Mouse (Mus musculus): ENCODE data around the gene Tiparp. TPM values are rescaled to one million over a fixed set of nuclear protein-coding genes. Genes with fewer than 3 reads are reported as not detected.
A peak's percentile ranks its signal among the peaks of the same experiment; 100 is the strongest.

Tiparp gene
- polyA plus RNA-seq, 1 experiment from 2014 or later, result 42.3 TPM

DNA sequence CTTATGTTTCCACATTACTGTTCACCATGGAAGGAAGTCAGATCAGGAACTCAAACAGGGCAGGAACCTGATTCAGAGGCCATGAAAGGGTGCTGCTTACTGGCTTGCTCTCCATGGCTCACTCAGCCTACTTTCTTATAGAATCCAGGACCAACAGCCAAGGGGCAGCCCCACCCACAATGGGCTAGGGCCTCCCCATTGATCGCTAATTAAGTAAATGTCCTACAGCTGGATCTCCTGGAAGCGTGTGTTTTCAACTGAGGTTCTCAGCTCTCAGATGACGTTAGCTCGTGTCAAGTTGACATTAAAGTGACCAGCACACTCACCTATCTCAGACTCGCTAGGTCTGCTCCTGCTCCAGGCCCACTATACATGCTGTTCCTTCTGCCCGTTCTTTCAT, 38.6 kb upstream of the Tiparp start:
- Histone ChIP-seq H3K4me1 (ENCODE audit: control insufficient read depth, insufficient read depth, low read length) (no peaks in the 10 kb centered on the region), H3K9me3 (ENCODE audit: control insufficient read depth, low read depth, low read length) (no peaks in the 10 kb centered on the region), H3K9ac (replicated peaks; ENCODE audit: low read depth, low read length) (no peak overlapping the region), H3K27ac (ENCODE audit: low read length) (no peak overlapping the region), H3K4me3 (ENCODE audit: low read depth, low read length) (no peak overlapping the region), H3K36me3 (ENCODE audit: control insufficient read depth, insufficient read depth, low read length) (no peaks in the 10 kb centered on the region), H3K27me3 (ENCODE audit: control insufficient read depth, insufficient read depth, low read length) (no peaks in the 10 kb centered on the region), H3K4me2 (replicated peaks; ENCODE audit: low read depth, low read length) (no peak overlapping the region)
- 87% methylated on average over 6 of the region's 6 CpGs for WGBS
- ATAC-seq (ENCODE audit: insufficient number of reproducible peaks, insufficient read depth, low FRiP score, low read depth), result no peak

DNA sequence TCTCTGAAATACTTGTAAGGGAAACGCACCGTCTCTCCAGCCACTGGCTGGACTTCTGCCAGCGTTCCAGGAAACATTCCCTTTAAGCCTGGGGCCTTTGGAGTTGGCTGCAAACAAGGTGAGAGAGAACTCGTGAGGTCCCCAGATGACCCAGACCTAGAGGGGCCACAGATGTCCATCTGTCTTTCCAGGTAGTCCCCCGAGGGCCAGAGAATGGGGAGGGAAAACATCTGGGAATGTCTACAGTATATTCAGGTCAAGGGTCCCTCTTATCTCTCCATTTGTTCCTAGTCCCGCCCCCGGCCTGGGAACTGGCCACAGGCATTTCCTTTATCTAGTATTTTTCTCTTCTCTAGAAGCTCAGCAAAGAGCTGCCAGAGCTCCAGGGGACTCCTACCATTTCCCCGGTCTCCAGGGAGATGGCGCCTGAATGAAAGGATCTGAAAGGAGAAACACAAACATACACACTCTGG, 33.9 kb upstream of the Tiparp start:
- WGBS, result 22% methylated on average over 9 of the region's 9 CpGs
- no peaks in the 10 kb centered on the region for H3K4me1 ChIP-seq (ENCODE audit: control insufficient read depth, insufficient read depth, low read length)
- no peaks in the 10 kb centered on the region for H3K36me3 ChIP-seq (ENCODE audit: control insufficient read depth, insufficient read depth, low read length)
- H3K27ac ChIP-seq (ENCODE audit: low read length), result no peak overlapping the region
- H3K9me3 ChIP-seq (ENCODE audit: control insufficient read depth, low read depth, low read length), result no peaks in the 10 kb centered on the region
- ATAC-seq (ENCODE audit: insufficient number of reproducible peaks, insufficient read depth, low FRiP score, low read depth), result no peak
- no peak overlapping the region for H3K4me3 ChIP-seq (ENCODE audit: low read depth, low read length)
- H3K9ac ChIP-seq (replicated peaks; ENCODE audit: low read depth, low read length), result no peak overlapping the region
- H3K27me3 ChIP-seq (ENCODE audit: control insufficient read depth, insufficient read depth, low read length), result no peaks in the 10 kb centered on the region
- peak overlapping the region; percentile 27; the same call in 1 of the 2 replicates for H3K4me2 ChIP-seq (replicated peaks; ENCODE audit: low read depth, low read length)

DNA sequence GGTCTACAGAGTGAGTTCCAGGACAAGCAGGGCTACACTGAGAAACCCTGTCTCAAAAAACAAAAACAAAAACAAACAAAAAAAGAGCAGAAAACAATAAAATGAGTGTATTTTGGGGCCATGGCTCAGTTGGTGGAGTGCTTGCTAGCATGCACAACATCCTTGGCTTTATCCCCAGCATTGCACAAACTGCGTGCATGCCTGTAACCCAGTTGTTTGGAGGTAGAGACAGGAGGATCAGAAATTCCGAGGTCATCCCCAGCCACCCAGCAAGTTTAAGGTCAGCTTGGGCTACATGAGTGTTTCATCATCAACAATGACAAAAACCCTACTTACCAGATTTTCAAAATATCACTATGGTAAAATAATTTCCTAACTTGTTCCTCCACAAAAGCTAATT, 20.4 kb upstream of the Tiparp start:
- no peak overlapping the region for H3K9ac ChIP-seq (replicated peaks; ENCODE audit: low read depth, low read length)
- H3K9me3 ChIP-seq (ENCODE audit: control insufficient read depth, low read depth, low read length), result no peaks in the 10 kb centered on the region
- H3K4me3 ChIP-seq (ENCODE audit: low read depth, low read length), result no peak overlapping the region
- H3K4me1 ChIP-seq (ENCODE audit: control insufficient read depth, insufficient read depth, low read length), result no peaks in the 10 kb centered on the region
- no peaks in the 10 kb centered on the region for H3K27me3 ChIP-seq (ENCODE audit: control insufficient read depth, insufficient read depth, low read length)
- 78% methylated on average over 2 of the region's 2 CpGs for WGBS
- no peaks in the 10 kb centered on the region for H3K36me3 ChIP-seq (ENCODE audit: control insufficient read depth, insufficient read depth, low read length)
- no peak for ATAC-seq (ENCODE audit: insufficient number of reproducible peaks, insufficient read depth, low FRiP score, low read depth)
- H3K27ac ChIP-seq (ENCODE audit: low read length), result no peak overlapping the region
- H3K4me2 ChIP-seq (replicated peaks; ENCODE audit: low read depth, low read length), result no peak overlapping the region

DNA sequence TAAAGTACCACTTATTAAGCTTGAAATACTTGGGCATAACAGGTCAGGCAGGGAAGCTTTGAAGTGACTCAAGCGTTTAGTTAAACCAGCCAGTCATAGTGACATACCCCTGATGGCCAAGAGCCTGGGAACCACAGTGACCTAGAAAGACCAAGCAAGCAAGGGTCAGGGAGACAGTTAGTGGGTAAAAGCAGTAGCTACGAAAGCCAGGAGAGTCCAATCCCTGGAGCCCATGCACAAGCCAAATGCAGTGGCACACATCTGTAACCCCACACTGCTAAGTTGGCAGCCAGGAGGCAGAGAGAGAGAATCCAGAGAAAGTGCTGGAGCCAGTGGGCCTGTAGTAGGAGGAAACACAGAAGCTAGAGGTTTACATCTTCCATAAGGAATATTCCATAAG, 17.6 kb upstream of the Tiparp start:
- WGBS, result 62% methylated on average over 2 of the region's 2 CpGs
- no peaks in the 10 kb centered on the region for H3K4me1 ChIP-seq (ENCODE audit: control insufficient read depth, insufficient read depth, low read length)
- ATAC-seq (ENCODE audit: insufficient number of reproducible peaks, insufficient read depth, low FRiP score, low read depth), result no peak
- no peak overlapping the region for H3K4me2 ChIP-seq (replicated peaks; ENCODE audit: low read depth, low read length)
- no peak overlapping the region for H3K9ac ChIP-seq (replicated peaks; ENCODE audit: low read depth, low read length)
- no peak overlapping the region for H3K4me3 ChIP-seq (ENCODE audit: low read depth, low read length)
- no peak overlapping the region for H3K27ac ChIP-seq (ENCODE audit: low read length)
- no peaks in the 10 kb centered on the region for H3K9me3 ChIP-seq (ENCODE audit: control insufficient read depth, low read depth, low read length)
- H3K27me3 ChIP-seq (ENCODE audit: control insufficient read depth, insufficient read depth, low read length), result no peaks in the 10 kb centered on the region
- no peaks in the 10 kb centered on the region for H3K36me3 ChIP-seq (ENCODE audit: control insufficient read depth, insufficient read depth, low read length)

DNA sequence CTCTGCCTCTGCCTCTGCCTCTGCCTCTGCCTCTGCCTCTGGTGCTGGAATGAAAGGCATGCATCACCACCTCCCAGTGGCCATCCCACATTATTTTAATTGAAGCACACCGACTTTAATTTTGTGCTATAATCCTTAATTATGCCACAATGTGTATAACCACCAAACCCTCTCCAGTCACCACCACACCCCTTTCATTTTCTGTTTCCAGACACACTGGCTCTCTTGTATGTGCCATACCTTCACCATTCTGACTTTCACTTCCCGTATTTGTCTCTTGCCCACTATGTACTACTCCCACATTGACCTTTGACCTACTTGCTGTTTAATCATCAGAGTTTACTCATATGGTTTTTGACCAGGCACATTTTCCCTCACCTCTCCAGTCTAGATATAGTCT, 12.5 kb upstream of the Tiparp start:
- no peak for ATAC-seq (ENCODE audit: insufficient number of reproducible peaks, insufficient read depth, low FRiP score, low read depth)

DNA sequence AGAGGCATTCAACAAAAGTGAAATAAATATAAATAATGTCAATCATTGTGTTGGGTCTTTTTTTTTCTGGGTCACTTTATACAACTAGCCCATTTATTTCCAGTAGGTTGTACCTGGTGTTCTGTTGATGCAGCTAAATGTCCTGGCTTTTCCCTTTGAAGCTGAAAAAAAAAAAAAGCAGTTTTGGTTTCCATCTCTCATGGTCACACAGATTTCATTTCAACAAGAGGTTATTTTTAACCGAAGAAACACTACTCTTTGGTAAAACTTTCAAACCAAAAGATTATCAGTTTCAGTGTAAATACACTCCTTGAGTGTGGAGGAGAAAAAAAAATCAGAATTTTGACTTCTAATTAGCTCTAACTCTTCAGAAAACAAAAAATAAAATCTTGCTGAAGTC, 11.7 kb upstream of the Tiparp start:
- Histone ChIP-seq H3K4me2 (replicated peaks; ENCODE audit: low read depth, low read length) (no peak overlapping the region), H3K36me3 (ENCODE audit: control insufficient read depth, insufficient read depth, low read length) (no peaks in the 10 kb centered on the region), H3K4me3 (ENCODE audit: low read depth, low read length) (no peak overlapping the region), H3K9me3 (ENCODE audit: control insufficient read depth, low read depth, low read length) (no peaks in the 10 kb centered on the region), H3K27me3 (ENCODE audit: control insufficient read depth, insufficient read depth, low read length) (no peaks in the 10 kb centered on the region), H3K27ac (ENCODE audit: low read length) (no peak overlapping the region), H3K9ac (replicated peaks; ENCODE audit: low read depth, low read length) (no peak overlapping the region), H3K4me1 (ENCODE audit: control insufficient read depth, insufficient read depth, low read length) (peaks cover 4% of the 10 kb centered on the region; the same call in 1 of the 2 replicates)
- no peak for ATAC-seq (ENCODE audit: insufficient number of reproducible peaks, insufficient read depth, low FRiP score, low read depth)
- 71% methylated on average over 1 of the region's 1 CpGs for WGBS

More for the DNA sequence above, 12.5 kb upstream of the Tiparp start:
- Histone ChIP-seq H3K27ac (ENCODE audit: low read length) (no peak overlapping the region), H3K9me3 (ENCODE audit: control insufficient read depth, low read depth, low read length) (no peaks in the 10 kb centered on the region), H3K9ac (replicated peaks; ENCODE audit: low read depth, low read length) (no peak overlapping the region), H3K27me3 (ENCODE audit: control insufficient read depth, insufficient read depth, low read length) (no peaks in the 10 kb centered on the region), H3K36me3 (ENCODE audit: control insufficient read depth, insufficient read depth, low read length) (no peaks in the 10 kb centered on the region), H3K4me2 (replicated peaks; ENCODE audit: low read depth, low read length) (no peak overlapping the region), H3K4me3 (ENCODE audit: low read depth, low read length) (no peak overlapping the region), H3K4me1 (ENCODE audit: control insufficient read depth, insufficient read depth, low read length) (peaks cover 4% of the 10 kb centered on the region; the same call in 1 of the 2 replicates)
- WGBS, result 70% methylated on average over 2 of the region's 2 CpGs

DNA sequence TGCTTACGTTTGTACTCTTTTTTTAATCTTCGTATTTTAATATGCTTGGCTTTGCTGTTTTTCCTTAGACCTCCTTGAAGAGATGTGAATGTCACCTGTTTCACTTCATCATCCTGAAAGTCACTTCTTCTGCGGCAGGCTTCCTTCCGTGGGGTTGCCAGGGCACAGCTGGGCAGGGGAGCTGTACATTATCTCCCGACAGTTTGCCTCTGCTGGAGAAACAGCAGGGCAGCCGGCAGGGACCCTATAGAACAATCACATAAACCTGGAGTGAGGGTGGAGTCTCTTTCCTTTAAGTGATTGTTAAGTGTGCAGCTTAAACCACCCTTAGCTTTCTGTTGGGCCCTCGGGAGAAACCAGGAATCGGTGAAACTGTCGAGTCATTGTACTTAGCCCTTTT, 11.1 kb upstream of the Tiparp start:
- H3K27me3 ChIP-seq (ENCODE audit: control insufficient read depth, insufficient read depth, low read length), result no peaks in the 10 kb centered on the region
- H3K9ac ChIP-seq (replicated peaks; ENCODE audit: low read depth, low read length), result no peak overlapping the region
- WGBS, result 31% methylated on average over 9 of the region's 9 CpGs
- H3K4me3 ChIP-seq (ENCODE audit: low read depth, low read length), result no peak overlapping the region
- H3K9me3 ChIP-seq (ENCODE audit: control insufficient read depth, low read depth, low read length), result no peaks in the 10 kb centered on the region
- no peaks in the 10 kb centered on the region for H3K36me3 ChIP-seq (ENCODE audit: control insufficient read depth, insufficient read depth, low read length)
- no peak overlapping the region for H3K27ac ChIP-seq (ENCODE audit: low read length)
- H3K4me1 ChIP-seq (ENCODE audit: control insufficient read depth, insufficient read depth, low read length), result peaks cover 4% of the 10 kb centered on the region; the same call in 1 of the 2 replicates
- H3K4me2 ChIP-seq (replicated peaks; ENCODE audit: low read depth, low read length), result no peak overlapping the region
- no peak for ATAC-seq (ENCODE audit: insufficient number of reproducible peaks, insufficient read depth, low FRiP score, low read depth)

DNA sequence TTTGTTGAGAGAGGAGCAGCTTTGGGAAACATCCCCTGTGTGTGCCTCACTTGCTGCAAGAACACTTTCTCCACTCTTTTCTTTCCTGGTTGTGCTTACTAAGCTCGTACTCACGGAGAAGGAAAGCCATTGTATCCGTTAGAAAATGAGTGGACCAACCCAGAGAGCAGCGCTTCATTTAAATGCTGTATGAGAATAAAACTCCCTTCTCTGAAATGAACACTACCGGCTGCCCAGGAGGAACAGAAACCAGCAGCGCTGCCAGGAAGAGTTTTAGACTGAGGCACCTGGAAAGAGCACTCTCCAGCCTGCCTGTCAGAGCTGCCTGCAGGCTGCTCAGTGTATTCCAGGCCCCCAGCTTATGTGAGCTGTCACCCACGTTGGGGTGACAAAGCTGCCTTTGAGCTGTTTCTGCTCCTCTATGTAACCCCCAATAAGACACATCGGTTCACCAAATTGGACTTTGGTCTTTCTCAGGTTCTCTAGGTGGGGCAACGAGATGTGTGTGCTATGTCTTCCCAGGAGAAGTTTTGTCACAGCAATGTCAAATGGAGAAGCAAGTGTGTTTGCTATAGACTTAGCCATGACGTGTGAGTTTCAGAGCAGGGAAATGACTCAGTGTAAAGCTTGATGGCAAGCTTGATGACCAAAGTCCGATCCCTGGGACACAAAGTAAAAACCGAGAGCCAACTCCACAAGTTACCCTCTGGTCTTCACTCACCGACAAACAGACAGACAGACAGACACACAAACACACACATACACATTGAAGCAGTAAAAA, 10.3 kb upstream of the Tiparp start:
- Histone ChIP-seq H3K27me3 (ENCODE audit: control insufficient read depth, insufficient read depth, low read length) (no peaks in the 10 kb centered on the region), H3K36me3 (ENCODE audit: control insufficient read depth, insufficient read depth, low read length) (no peaks in the 10 kb centered on the region), H3K9ac (replicated peaks; ENCODE audit: low read depth, low read length) (no peak overlapping the region), H3K4me1 (ENCODE audit: control insufficient read depth, insufficient read depth, low read length) (peaks cover 4% of the 10 kb centered on the region; the same call in 1 of the 2 replicates), H3K4me2 (replicated peaks; ENCODE audit: low read depth, low read length) (no peak overlapping the region), H3K27ac (ENCODE audit: low read length) (0 out of 2 replicates have a peak overlapping the region, but pooled peaks have one; percentile 17), H3K9me3 (ENCODE audit: control insufficient read depth, low read depth, low read length) (no peaks in the 10 kb centered on the region), H3K4me3 (ENCODE audit: low read depth, low read length) (no peak overlapping the region)
- 0 out of 2 replicates have a peak, but pooled peaks have one; percentile 46 for ATAC-seq (ENCODE audit: insufficient number of reproducible peaks, insufficient read depth, low FRiP score, low read depth)
- WGBS, result 54% methylated on average over 13 of the region's 13 CpGs
